Mouse (Mus musculus): ENCODE measurements at regions not wholly inside any gene's neighbourhood (a gene's known extent, or its start where the extent isn't known, plus 50 kb on each side); places are given as distances from the start of the nearest gene placed in this dataset.
A peak's percentile ranks its signal among the peaks of the same experiment; 100 is the strongest.

DNA sequence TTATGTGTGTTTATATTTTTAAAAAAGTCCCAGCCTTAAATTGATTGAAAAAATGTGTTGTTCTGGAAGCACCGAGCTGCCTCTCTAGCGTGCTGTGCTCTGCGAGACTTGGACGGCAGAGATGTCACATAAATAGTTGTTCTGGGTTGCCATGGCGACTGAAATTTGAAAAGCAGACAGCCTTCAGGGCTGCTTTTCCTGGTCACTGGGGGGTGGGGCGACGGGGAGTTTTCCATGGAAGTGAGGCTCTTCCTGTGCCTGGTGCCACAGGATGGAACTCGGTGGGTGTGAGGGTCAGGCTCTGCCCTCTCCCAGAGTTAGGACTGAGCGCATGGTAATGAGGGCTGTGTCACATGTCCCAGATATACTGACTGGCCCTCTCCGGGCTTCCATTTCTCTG, 84.7 kb upstream of the Gm26897 start:
- no peak for DNase-seq (ENCODE audit: low spot score)

DNA sequence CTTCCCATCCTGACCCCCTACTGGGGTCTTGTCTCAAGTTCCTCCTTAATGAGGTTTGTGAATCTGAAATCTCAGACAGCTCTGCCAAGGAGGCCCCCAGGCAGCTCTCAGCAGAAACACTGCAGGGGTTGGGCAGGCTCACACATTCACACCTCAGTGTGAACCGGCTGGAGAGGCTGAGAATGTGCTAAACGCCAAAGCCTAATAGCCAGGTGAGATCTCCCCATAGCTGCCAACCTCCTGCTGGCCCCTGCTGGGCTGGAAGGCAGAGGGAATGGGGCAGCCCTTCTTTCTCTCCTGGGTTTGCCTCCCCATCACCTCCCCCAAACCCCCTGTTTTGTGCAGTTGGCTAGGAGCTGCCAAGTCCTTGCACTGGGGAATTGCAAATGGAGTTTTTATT, 81.3 kb upstream of the Gm26897 start:
- DNase-seq (ENCODE audit: low spot score) = no peak

DNA sequence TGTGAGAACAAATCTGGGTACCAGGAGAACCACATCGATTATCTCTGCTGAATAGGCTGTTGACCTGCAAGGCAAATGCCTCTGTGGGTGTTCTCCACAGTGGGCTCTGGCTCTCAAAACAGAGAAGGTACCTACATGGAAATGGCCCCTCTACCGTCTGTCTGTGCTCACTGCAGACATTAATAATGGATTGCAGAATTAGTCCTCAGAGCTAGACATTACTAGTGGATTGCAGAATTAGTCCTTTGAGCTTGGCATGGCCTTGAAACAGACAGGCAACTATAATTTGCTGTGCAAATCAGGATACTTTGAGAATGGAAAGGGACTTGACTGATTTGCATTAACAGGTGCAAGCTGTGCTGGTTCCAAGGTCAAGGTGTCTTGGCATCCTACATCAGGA, 77.3 kb upstream of the Gm26897 start:
- DNase-seq (ENCODE audit: low spot score) = peak; percentile 28

DNA sequence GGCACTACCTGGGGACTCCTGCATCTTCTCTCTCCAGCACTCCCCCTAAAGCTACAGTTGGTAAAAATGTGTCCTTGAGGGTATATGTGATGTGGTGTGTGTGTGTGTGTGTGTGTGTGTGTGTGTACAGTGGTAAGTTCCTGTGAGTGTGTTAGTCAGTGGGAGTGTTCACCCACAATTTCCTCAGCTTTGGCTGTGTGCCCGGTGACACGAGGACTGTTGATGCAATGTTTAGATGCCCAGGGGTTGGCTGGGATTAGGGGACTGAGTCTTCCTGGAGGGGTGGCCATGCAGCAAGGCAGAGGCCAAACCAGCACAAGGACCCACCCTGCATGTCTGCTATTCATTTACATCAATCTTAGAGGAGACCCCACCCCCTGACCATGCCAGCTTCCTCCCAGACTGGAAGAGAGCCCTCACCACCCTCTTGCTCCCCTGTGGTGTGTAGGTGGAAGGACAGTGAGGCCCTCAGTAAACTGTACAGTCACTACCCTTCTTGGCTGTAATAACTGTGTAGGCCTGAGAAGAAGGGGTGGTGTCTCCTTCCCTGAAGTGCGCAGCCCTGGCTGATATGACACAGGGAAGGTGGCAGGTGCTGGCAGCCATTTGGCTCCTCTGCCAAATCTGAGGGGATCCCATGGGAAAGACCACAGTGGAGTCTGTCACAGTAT, 75.8 kb upstream of the Gm26897 start:
- no peak for DNase-seq (ENCODE audit: low spot score)

DNA sequence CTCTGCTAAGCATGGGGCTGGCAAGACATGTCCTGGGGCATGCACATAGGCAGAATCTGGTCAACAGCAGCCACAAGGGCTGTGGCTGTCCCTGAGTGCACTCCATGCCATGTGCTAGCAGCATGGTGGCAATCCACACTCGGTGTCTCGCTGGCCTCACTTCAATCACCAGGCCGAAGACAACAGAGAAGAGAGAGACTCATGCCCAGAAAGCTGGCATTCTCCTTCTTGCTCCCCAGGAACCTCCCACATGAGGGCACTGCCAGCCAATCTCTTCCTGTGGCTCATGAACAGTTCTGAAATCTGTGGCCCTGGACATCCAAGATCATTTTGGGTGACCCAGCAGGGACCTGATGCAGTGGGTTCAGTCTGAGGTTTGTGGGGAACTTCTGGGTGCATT, 74.5 kb upstream of the Gm26897 start:
- no peak for DNase-seq (ENCODE audit: low spot score)

DNA sequence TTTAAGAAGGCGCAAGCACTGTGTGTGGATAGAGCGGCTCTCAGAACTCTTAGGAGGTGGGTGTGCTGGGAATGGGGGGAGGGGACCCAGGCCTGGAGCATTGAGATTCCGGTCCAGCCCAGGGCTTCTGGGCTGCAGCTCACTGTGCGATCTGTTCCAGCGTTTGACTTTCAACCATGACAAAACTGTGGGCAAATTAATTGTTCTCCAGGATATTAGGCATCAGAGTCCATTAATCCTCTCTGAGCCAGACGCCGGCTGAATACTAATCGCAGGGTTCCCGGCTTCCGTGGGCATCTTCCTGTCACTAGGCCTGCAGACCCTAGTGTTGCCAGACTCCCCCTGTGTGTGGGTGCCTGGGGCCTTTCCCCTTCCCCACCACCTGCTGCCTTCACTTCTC, 73.3 kb upstream of the Gm26897 start:
- DNase-seq (ENCODE audit: low spot score) = no peak

DNA sequence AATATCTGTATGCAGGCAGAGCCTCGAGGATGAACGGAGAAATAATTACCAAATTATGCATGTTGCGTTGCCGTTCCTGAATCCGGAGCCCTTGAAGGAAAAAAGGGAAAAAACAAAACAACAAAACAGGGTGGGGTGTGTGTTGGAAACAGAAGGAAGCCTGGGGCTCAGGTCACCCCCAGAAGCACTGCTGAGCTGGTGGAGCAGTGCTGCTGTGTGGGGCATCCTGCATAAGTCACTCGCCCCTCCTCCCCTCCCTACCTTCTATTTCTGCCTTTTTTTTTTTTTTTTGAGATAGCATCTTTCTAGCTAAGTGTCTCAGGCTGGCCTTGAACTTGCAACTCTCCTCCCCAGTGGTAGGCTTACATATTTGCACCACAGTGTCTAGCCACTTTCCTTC, 72.8 kb upstream of the Gm26897 start:
- no peak for DNase-seq (ENCODE audit: low spot score)

DNA sequence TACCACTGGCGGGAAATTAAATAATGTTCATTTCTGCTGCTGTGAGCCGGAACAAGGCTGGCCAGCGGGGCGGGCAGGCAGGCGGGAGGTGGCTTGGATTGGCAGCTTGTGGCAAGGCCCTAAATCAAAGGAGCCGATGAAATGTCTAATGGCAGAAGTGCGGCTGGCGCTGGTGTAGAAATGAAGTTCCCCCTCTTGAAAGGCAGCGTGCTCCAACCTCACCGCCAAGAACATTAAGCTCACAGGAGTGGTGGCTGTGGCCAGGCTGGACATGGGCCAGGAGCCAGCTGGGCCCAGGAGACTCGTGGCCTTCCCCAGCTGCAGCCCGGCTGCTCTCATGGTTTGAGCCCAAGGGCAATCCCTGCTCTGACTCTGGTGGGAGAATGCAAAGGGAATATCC, 71.8 kb upstream of the Gm26897 start:
- DNase-seq (ENCODE audit: low spot score) = no peak

DNA sequence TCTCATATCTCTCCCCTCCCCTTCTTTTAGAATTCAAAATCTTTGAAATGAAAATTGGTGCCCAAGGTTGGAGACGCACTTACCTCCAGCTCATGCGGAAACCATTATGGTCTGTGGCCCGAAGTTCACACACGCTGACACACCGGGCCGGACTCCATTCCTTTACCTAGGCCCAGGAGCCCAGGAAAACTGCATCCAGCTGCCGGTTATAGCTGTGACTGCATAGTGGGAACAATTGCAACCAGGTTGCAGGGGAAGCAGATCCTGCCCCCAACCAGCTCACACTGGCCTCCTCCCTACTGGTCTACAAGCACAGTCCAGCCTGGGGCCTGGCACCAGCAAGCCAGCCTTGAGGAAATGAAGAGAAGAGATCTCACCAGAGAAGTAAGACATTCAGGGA, 69.9 kb upstream of the Gm26897 start:
- DNase-seq (ENCODE audit: low spot score) = no peak

DNA sequence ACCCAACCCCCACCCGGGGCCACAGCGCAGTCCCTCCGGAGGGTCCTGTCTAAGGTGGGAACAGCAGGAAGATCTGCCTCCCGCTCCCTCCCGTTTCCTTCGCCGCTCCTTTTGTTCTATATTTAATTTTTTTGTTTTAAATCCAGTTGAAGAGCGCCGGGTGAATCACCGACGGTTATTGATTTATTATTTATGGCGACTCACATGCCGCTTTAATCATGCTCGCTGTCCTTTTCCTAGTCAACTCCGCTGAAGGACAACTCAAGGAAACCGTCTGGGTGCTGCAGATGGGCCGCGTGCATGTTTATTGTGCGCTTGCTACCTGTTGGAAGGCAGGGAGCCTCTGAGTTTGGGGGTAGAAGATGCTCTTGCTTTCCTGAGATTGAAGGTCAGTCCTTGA, 68.3 kb upstream of the Gm26897 start:
- no peak for DNase-seq (ENCODE audit: low spot score)

DNA sequence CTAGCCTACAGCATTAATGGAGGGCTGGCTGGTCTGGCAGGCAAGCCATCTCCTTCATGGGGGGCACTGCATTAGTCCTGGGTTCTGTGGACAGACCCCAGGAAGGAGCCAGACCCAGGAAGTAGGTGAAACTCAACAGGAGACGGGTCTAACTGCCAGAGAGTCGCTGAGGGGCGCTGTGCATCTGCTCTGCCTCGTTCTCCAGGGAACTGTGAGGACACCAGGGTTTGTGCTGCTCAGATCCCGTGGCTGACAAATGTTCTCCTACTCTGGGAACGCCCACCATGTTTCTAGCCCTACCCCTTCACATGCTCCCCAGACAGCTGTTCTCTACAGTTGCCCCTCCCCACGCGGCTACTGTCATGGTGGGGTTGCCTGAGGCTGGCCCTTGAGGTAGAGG, 67.7 kb upstream of the Gm26897 start:
- no peak for DNase-seq (ENCODE audit: low spot score)

DNA sequence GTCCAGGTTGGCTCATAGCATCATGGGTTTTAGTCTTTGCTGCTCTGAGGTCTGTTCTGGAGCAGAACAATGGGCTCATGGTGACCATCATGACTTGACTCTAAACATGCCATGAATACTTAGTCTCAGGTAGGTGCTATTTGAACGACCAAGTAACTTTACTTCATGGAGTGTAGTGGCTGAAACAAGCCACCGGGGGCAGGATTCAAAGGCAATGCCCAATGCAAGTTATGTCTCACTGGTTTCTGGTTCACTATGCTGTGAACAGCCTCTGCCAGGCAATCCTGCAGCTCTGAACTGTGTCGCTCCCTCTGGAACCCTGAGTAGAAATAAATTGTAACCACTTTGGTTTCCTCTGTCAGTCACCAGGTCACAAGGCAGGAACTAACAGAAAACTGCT, 65.8 kb upstream of the Gm26897 start:
- peak; percentile 62 for DNase-seq (ENCODE audit: low spot score)

DNA sequence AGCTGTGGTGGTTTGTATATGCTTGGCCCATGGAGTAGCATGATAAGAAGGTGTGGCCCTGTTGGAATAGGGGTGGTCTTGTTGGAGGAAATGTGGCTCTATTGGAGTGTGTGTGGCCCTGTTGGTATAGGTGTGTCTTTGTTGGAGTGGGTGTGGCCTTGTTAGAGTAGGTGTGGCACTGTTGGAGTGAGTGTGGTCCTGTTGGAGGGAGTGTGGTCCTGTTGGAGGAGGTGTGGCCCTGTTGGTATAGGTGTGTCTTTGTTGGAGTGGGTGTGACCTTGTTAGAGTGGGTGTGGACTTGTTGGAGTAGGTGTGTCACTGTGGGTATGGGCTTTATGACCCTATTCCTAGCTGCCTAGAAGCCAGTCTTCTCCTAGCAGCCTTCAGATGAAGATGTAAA, 64.6 kb upstream of the Gm26897 start:
- DNase-seq (ENCODE audit: low spot score) = no peak

DNA sequence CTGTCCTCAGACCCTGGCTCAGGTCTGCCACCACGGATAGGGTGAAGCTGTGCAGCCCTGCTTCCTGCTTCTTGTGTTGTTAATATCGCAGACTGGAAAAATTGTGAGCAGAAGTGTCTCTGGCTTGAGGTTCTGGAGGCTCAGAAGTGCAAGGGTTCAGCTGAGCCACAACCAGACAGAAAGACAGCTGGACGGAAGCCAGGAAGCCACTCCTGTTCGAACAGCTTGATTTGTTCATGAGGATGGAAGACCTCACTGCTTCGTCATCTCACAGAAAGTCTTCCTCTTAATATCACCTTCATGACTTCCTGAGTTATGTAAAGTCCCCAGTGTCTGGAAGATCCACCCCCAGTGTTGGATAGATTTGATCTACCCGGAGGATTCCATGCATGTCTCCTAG, 62.0 kb upstream of the Gm26897 start:
- DNase-seq (ENCODE audit: low spot score) = peak; percentile 21

DNA sequence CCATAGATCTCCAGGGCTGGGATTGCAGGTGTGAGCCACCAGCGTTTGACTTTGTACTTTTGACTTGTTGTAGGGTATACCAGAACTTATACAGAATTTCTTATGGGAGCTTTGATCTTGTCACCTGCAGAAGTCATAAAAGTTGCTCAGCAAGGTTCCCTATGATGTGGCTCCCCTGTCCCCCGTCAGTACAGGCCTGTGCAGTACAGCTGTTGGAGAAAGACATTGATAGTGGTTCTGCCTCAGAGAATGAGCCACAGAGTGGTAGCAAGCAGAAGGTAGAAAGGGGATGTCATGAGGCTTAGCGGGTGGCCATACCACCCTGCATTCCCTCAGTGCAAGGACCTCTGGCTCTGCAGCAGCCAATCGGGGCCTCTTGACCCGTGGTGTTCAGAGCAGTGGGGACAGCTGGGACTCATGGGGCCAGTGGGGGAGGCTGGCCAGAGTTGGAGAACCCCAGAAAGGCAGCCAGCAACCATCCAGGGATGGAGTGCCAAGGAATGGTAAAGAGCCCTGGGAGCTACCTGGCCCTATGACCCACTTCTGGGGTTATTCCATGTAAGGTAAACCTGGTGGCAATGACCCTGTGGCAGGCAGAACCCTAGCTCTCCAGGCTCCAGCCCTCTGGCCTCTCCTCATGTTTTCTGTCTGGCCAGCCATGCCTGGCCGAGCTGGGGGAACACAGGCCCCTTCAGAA, 58.6 kb upstream of the Gm26897 start:
- peak; percentile 86 for DNase-seq (ENCODE audit: low spot score)

DNA sequence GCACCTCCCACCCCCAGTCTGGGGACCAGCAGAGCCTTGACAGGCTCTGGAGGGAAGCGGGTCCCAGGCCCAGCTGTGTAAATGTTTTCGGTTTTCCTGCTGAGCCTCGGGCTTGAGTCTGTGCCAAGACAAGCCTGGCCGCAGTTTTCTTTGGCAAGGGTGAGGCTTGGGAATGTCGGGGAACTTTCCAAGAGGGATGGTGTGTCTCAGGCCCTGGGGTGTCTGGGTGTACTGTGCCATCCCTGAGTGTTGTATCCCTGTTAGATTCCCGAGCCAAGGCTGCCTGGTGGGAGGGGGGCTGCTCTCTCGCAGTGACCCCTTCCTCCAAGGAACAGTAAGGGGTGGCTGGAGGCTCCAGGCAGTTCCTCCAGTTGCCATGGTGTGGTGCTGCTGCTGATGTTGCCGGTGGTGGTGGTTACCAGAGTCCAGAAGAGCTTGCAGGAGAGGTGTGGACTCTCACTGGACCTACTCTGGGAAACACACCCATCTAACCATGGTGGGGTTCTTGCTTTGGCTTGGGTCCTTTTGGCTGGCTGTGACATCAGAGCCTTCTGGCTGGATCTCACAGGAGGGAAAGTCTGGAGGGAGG, 58.0 kb upstream of the Gm26897 start:
- DNase-seq (ENCODE audit: low spot score) = peak; percentile 29

DNA sequence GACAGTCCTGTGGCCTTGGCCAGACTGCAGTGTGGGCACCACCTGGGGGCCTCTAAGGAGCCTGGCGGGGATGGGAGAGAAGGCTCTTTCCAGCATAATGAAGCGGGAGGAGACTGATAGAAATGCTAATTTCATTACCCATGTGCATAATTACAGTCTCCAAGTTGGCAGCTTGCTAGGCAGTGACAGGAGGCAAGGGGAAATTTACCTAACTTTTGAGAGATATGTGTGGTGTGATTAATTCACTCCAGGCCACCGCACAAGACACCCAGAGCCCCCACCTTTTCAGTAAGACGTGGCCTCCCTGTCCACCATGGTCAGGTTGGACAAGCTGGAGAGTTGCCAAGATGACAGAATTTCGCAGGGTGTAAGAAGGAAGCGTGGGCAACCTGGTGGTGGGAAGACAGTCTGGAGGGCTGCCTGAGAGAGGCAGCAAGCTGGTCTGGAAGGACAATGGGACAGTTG, 55.8 kb upstream of the Gm26897 start:
- DNase-seq (ENCODE audit: low spot score) = no peak

DNA sequence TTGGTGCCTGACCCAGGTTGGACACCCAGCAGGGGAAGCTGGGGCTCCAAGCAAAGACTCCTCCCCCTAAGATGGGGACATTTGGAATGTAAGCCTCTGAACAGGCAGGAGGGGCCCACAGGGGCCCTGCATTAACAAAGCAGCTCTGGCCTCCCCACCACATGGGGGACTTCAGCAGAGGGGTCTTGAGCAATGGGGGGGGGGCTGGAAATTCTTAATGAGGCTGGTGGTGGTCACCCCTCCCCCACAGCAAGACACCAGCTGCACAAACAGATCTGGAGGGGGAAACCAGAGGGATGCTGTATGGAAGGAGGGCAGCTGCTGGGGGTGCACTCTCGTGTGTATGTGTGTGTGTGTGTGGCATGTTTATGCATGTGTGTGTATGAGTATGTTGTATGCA, 55.2 kb upstream of the Gm26897 start:
- DNase-seq (ENCODE audit: low spot score) = peak; percentile 28

DNA sequence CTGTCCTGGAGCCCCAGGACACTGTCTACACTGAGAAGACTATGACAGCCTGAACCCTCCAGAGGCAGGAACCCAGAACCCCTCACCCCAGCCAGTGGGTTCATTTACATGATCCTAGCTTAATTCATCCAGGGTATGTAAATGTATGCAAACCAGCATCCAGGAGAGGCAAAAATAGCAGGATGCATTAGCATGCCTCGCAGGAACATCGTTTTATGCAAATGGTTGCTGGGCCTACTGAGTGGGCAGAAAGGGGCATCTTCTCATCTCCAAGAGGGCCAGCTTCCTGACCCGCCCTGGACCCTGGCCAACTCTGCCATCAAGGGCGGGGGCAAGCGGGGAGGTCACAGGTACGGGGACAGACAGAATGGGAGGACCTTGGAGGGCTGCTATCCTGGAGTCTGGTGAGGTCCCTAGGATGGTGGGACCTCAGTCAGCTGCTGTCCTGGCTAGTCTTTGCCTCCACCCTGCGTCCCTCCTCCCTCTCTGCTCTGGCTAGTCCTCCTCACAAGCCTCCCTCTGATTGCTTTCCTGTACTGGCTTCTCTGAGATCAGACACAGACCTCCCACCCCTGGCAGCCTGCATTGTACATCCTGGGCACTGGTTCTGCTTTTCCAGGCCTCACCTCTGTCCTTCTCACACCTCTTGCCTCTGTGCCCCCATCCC, 52.2 kb upstream of the Gm26897 start:
- no peak for DNase-seq (ENCODE audit: low spot score)

DNA sequence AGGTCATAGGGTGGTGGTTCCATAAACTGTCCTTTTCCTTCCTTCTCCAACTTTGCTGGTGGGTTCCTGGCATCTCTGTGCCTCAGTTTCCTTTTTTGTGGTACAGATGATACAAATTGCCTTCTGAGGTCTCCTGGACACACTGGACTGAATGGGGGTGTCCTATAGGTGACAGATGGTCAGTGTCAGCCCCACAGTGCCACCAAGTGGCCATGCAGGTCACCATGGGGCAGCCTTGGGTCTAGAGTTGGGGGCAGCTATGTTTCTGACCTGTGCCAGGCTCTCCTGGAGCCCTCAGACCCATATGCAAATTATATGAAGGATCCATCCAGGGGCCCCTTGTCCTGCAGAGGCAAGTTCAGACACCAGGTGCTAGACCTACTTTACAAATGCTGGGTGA, 50.8 kb upstream of the Gm26897 start:
- DNase-seq (ENCODE audit: low spot score) = no peak

Measured in thymus, postnatal 0 days (tissue).